Mouse (Mus musculus) bone marrow macrophage, adult 2 months (primary cell): ENCODE data around the gene Pianp. TPM values are rescaled to one million over a fixed set of nuclear protein-coding genes. Genes with fewer than 3 reads are reported as not detected.

Experiments
- H3K27ac ChIP-seq: 2 replicates; pipeline ENCODE4 v1.5.1; 2012; ENCODE audit warnings: low read depth, low read length; ENCODE audit not compliant: insufficient read depth
- H3K4me1 ChIP-seq: 2 replicates; pipeline ENCODE4 v1.6.1; 2012; ENCODE audit warnings: low read length; ENCODE audit not compliant: control insufficient read depth, insufficient read depth
- H3K4me3 ChIP-seq: 2 replicates; pipeline ENCODE4 v1.5.1; 2012; ENCODE audit warnings: mild to moderate bottlenecking, low read length, moderate library complexity; ENCODE audit not compliant: insufficient read depth
- CTCF ChIP-seq: IDR thresholded peaks from 2 replicates; pipeline ENCODE4 v1.5.1; 2012; ENCODE audit warnings: low read depth, mild to moderate bottlenecking, low read length, moderate library complexity
- POLR2A ChIP-seq: IDR thresholded peaks from 2 replicates; pipeline ENCODE4 v1.6.1; 2012; ENCODE audit warnings: mild to moderate bottlenecking, low read depth, low read length, borderline replicate concordance
- polyA plus RNA-seq: library from polyadenylated mRNA; stranded (reverse); fragments of >200 nt; gene quantifications from 2 replicates; pipeline ENCODE4 v1.2.4, GENCODE M21; 2012; ENCODE audit not compliant: missing spikeins, insufficient read depth, insufficient read length

The Pianp gene
- 5.5 and 7.2 TPM in 2 replicates for polyA plus RNA-seq

- peaks cover 45% of the 10 kb centered on the region for H3K4me1 ChIP-seq
- peak within 1 kb of the TSS; percentile 55 for H3K4me3 ChIP-seq
- no peak for TF ChIP-seq CTCF
- TF ChIP-seq POLR2A = no peak
- H3K27ac ChIP-seq = peak within 1 kb of the TSS; percentile 10; the same call in 1 of the 2 replicates
These were observed at the start of gene Pianp for GRCm38 (mm10) chr6:124996551-124997501. Gene Pianp, plus strand, starts transcription at chr6:124996694.

GRCm38 (mm10) chr6:124953991-124954715, 42.3 kb upstream of the Pianp start:
- no peak for TF ChIP-seq CTCF
- TF ChIP-seq POLR2A = no peak
- H3K4me3 ChIP-seq = no peak overlapping the region
- no peak overlapping the region for H3K27ac ChIP-seq
- no peaks in the 10 kb centered on the region for H3K4me1 ChIP-seq

DNA sequence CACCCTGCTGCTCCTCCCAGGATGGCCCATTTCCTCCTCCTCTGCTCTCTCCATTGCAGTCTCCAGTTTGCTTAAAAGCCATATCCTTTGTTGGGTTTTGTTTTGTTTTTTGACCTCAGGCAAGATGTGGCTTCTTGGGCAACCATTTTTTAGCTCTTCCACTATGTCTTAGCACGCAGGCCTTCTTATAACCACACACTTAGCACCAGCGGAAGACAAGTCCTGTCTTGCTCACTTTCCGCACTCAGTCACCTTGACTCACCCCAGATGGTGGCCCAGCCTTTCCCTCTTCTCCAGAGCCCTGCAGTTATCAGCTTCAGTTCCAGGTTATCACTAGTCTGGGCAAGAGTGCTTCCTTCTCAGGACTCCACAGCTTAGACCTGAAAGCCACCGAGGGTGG, 41.3 kb upstream of the Pianp start:
- no peaks in the 10 kb centered on the region for H3K4me1 ChIP-seq
- no peak overlapping the region for H3K27ac ChIP-seq
- no peak for TF ChIP-seq POLR2A
- no peak for TF ChIP-seq CTCF
- no peak overlapping the region for H3K4me3 ChIP-seq

DNA sequence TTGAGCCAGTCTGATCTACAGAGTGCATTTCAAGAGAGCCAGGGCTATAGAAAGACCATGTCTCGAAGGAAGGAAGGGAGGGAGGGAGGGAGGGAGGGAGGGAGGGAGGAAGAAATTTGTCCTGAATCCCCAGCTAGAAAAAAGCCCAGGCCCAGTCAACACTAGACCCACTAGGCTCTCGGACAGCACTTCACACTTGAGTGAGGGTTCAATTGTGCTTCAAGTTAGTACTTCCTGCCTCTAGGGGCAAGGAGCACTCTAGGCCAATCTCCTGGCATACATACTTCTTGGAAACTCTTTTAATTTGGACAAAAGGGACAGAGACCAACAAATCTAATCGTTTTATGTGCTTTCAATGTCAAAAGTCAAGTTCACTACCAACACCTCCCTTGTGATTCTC, 38.4 kb upstream of the Pianp start:
- TF ChIP-seq POLR2A = no peak
- no peak for TF ChIP-seq CTCF
- no peak overlapping the region for H3K4me3 ChIP-seq
- H3K27ac ChIP-seq = no peak overlapping the region
- H3K4me1 ChIP-seq = peaks cover under 1% of the 10 kb centered on the region; the same call in 1 of the 2 replicates

- H3K27ac ChIP-seq = no peak overlapping the region
- no peak overlapping the region for H3K4me3 ChIP-seq
- peaks cover 11% of the 10 kb centered on the region for H3K4me1 ChIP-seq
- TF ChIP-seq CTCF (no peak), POLR2A (no peak)
These were observed 36.5 kb upstream of the Pianp start for GRCm38 (mm10) chr6:124959960-124960359.

DNA sequence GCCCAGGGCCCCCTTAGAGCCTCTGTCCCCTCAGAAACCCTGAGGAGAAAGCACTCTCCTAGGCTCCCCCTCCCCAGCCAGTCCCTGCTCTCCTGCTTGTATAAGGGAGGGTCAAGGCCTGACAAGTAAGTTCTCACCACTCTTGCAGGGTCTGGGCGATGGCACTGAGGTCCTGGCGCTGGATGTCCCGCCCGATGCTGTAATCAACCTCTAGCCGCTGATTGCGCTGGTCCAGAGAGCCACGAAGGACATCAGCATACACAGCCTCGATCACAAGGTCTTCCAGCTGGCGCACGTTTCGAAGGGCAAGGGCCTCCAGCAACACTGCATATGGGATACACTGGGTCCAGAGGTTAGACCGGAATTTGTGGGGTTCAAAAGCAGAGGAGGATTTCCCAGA, 35.5 kb upstream of the Pianp start:
- TF ChIP-seq CTCF (no peak), POLR2A (no peak)
- H3K4me3 ChIP-seq = no peak overlapping the region
- H3K27ac ChIP-seq = no peak overlapping the region
- peaks cover 11% of the 10 kb centered on the region for H3K4me1 ChIP-seq

GRCm38 (mm10) chr6:124964638-124965037, 31.9 kb upstream of the Pianp start:
- peak overlapping the region; percentile 88 for H3K4me3 ChIP-seq
- TF ChIP-seq CTCF (no peak), POLR2A (no peak)
- peaks cover 15% of the 10 kb centered on the region for H3K4me1 ChIP-seq
- peak overlapping the region; percentile 93 for H3K27ac ChIP-seq

DNA sequence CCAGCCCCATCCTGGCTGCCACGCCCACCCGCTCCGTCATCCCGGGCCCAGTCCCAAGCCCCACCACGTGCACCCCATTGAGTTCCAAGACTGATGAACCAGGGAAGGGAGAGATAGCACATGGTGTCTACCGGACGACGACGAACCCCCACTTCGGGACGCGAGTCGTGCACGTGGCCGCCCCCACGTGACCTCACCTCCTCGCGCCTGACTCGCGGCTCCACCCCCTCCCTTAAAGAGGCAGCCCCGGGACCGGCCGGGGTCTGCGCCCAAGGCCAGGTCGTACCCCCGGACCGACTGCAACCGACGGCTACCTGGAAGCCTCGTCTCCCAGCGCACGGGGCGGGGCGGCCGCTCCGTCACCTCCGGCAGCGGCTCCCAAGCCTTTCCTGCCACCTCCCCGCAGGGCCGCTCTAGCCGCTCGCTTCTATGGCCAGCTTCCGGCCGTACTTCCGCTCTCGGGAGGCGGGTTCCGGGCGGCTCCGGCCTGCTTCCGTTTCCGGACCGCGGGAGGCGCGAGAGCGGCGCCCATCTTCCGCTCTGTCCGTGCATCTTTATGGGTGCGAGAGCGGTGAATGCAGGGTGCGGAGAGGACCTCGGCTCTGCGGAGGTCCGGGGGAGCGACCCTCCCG, 31.3 kb upstream of the Pianp start, which contains the start of gene Cops7a:
Gene Cops7a (minus strand): TSS at position 451 of the 632 bp plus-strand sequence.
- H3K4me1 ChIP-seq = peaks cover 15% of the 10 kb centered on the region

DNA sequence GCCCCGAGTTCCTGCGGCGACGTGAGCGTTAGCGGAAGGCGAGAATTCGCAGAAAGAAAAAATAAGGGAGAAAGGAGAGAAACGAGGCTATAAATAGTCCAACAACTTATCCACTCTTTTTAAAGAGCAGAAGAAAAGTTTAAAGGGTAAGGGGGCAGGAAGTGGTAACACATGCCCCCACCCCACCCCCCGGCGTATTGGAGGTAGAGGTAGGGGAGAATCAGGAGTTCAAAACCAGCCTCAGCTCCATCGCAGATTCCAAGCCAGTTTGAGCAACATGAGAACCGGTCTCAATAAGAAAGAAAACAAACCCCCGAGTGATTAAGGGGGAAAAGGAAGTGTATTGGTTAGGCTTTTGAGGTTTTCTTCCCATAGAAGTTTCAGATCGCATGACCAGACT, 30.7 kb upstream of the Pianp start:
- peak overlapping the region; percentile 88 for H3K4me3 ChIP-seq
- TF ChIP-seq POLR2A = no peak
- no peak for TF ChIP-seq CTCF
- peaks cover 15% of the 10 kb centered on the region for H3K4me1 ChIP-seq
- H3K27ac ChIP-seq = peak overlapping the region; percentile 93

More for the DNA sequence above, 31.3 kb upstream of the Pianp start, which contains the start of gene Cops7a:
- TF ChIP-seq POLR2A (0 out of 2 replicates have a peak, but pooled peaks have one; percentile 73), CTCF (no peak)
- Histone ChIP-seq H3K27ac (peak within 1 kb of the TSS; percentile 93), H3K4me3 (peak within 1 kb of the TSS; percentile 88)
